Mouse (Mus musculus): ENCODE measurements around the gene Hba-x. TPM values are rescaled to one million over a fixed set of nuclear protein-coding genes. Genes with fewer than 3 reads are reported as not detected.

Gene Hba-x
- polyA plus RNA-seq, 1 experiment from 2014 or later: 61.3 TPM

DNA sequence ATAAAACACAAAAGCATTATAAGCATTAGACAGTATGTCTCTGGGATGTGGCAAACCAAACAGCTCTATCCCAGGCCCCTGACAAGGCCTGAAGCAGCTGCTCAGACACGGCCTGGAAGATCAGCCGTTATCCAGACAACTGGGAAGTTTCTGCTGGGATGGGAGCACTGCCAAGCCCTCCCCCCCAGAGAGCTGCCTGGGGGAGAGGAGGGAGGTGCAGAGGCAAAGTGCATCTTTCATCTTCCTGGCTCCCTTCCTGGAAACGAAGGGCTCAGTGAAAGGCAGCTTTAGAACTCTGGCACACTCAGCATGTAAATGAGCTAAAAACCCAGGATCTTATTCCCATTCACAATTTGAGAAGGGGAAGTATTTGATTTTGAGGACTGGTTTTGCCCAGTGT, 40.6 kb upstream of the Hba-x start:
- H3K4me3 ChIP-seq (ENCODE audit: low read length): no peak overlapping the region
- no peak; the same call in 1 of the 2 replicates for ATAC-seq (replicated peaks; ENCODE audit: extremely low read depth, insufficient read depth, low FRiP score)
- H3K4me2 ChIP-seq (ENCODE audit: low read depth, low read length): no peak overlapping the region
- no peaks in the 10 kb centered on the region for H3K27me3 ChIP-seq (ENCODE audit: control insufficient read depth, insufficient read depth, low read length)
- H3K4me1 ChIP-seq (ENCODE audit: control insufficient read depth, insufficient read depth, low read length): peaks cover 13% of the 10 kb centered on the region
- peaks cover 16% of the 10 kb centered on the region for H3K36me3 ChIP-seq (ENCODE audit: control insufficient read depth, insufficient read depth)
- no peaks in the 10 kb centered on the region for H3K9me3 ChIP-seq (replicated peaks; ENCODE audit: control insufficient read depth, low read length)
- H3K27ac ChIP-seq (ENCODE audit: low read length): peak overlapping the region; percentile 8; the same call in 1 of the 2 replicates
- WGBS: 14% methylated on average over 3 of the region's 3 CpGs
- no peak overlapping the region for H3K9ac ChIP-seq (ENCODE audit: low read length)

DNA sequence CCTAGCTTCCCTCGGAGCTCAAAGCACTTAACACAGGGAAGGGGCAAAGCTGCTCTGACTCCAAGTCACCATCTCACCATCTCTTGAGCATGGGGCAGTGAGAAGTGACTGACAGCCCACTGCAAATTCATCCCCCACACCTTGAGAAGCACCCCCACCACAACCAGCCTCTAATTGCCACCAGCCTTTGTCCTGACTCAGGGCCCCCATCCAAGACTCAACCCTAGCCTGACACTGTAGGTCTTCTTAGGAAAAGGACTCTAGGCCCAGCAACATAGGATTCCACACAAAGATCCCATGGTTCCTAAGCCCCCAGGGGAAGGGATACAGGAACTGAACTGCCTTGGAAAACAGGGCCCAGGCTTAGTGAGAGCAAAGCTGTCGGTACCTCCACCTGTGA, 40.1 kb upstream of the Hba-x start:
- no peak overlapping the region for H3K9ac ChIP-seq (ENCODE audit: low read length)
- peaks cover 16% of the 10 kb centered on the region for H3K36me3 ChIP-seq (ENCODE audit: control insufficient read depth, insufficient read depth)
- H3K4me3 ChIP-seq (ENCODE audit: low read length): no peak overlapping the region
- peaks cover 13% of the 10 kb centered on the region for H3K4me1 ChIP-seq (ENCODE audit: control insufficient read depth, insufficient read depth, low read length)
- no peak for ATAC-seq (replicated peaks; ENCODE audit: extremely low read depth, insufficient read depth, low FRiP score)
- H3K9me3 ChIP-seq (replicated peaks; ENCODE audit: control insufficient read depth, low read length): no peaks in the 10 kb centered on the region
- no peak overlapping the region for H3K4me2 ChIP-seq (ENCODE audit: low read depth, low read length)
- no peak overlapping the region for H3K27ac ChIP-seq (ENCODE audit: low read length)
- H3K27me3 ChIP-seq (ENCODE audit: control insufficient read depth, insufficient read depth, low read length): no peaks in the 10 kb centered on the region
- 56% methylated on average over 2 of the region's 2 CpGs for WGBS

DNA sequence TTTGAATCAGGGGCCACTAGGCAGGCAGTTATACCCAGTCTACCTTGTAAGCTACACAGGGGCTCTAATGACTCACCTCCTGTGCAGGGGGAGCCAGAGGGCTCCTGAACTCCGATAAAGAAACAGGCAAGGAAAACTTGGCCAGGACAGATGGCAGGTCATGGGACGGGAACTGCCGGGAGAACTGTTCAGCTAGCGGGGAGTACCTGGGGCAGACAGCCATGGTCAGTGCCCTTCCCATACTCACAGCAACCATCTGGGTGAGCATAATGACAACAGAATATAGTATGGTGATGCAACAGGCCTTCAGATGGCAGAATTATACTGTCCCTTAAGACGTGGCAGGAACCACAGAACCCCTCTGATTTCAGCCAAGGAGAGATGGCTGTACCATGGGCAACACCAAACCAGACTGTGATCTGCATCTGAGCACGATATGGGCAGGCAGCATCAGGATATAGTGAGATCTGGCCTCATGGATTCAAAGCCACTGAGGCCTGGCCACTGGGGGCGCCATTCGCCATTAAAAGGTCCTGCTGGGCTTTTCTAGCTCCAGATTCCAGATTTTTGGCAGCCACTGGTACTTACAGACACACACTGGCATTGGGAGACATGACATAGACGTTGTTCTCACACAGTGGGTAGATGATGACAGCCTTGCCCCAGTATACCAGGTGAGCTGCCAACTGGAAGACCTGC, 39.3 kb upstream of the Hba-x start:
- ATAC-seq (replicated peaks; ENCODE audit: extremely low read depth, insufficient read depth, low FRiP score): no peak
- Histone ChIP-seq H3K27ac (ENCODE audit: low read length) (no peak overlapping the region), H3K27me3 (ENCODE audit: control insufficient read depth, insufficient read depth, low read length) (no peaks in the 10 kb centered on the region), H3K4me2 (ENCODE audit: low read depth, low read length) (no peak overlapping the region), H3K4me3 (ENCODE audit: low read length) (no peak overlapping the region), H3K36me3 (ENCODE audit: control insufficient read depth, insufficient read depth) (peaks cover 13% of the 10 kb centered on the region), H3K9ac (ENCODE audit: low read length) (no peak overlapping the region), H3K9me3 (replicated peaks; ENCODE audit: control insufficient read depth, low read length) (no peaks in the 10 kb centered on the region), H3K4me1 (ENCODE audit: control insufficient read depth, insufficient read depth, low read length) (peaks cover 13% of the 10 kb centered on the region)
- WGBS: 61% methylated on average over 9 of the region's 9 CpGs

GRCm38 (mm10) chr11:32237411-32237795, 38.8 kb upstream of the Hba-x start:
- Histone ChIP-seq H3K36me3 (ENCODE audit: control insufficient read depth, insufficient read depth) (peaks cover 9% of the 10 kb centered on the region), H3K4me2 (ENCODE audit: low read depth, low read length) (no peak overlapping the region)
- 89% methylated on average over 3 of the region's 3 CpGs for WGBS

GRCm38 (mm10) chr11:32238093-32238860, 37.9 kb upstream of the Hba-x start:
- Histone ChIP-seq H3K9ac (ENCODE audit: low read length) (no peak overlapping the region), H3K36me3 (ENCODE audit: control insufficient read depth, insufficient read depth) (peaks cover 6% of the 10 kb centered on the region; the same call in 1 of the 2 replicates), H3K9me3 (replicated peaks; ENCODE audit: control insufficient read depth, low read length) (no peaks in the 10 kb centered on the region), H3K4me2 (ENCODE audit: low read depth, low read length) (no peak overlapping the region), H3K27ac (ENCODE audit: low read length) (no peak overlapping the region), H3K4me1 (ENCODE audit: control insufficient read depth, insufficient read depth, low read length) (peaks cover 13% of the 10 kb centered on the region), H3K27me3 (ENCODE audit: control insufficient read depth, insufficient read depth, low read length) (no peaks in the 10 kb centered on the region), H3K4me3 (ENCODE audit: low read length) (no peak overlapping the region)
- WGBS: 61% methylated on average over 5 of the region's 5 CpGs
- no peak for ATAC-seq (replicated peaks; ENCODE audit: extremely low read depth, insufficient read depth, low FRiP score)

More at GRCm38 (mm10) chr11:32237411-32237795, 38.8 kb upstream of the Hba-x start:
- Histone ChIP-seq H3K4me3 (ENCODE audit: low read length) (no peak overlapping the region), H3K27ac (ENCODE audit: low read length) (no peak overlapping the region), H3K4me1 (ENCODE audit: control insufficient read depth, insufficient read depth, low read length) (peaks cover 13% of the 10 kb centered on the region), H3K9me3 (replicated peaks; ENCODE audit: control insufficient read depth, low read length) (no peaks in the 10 kb centered on the region), H3K27me3 (ENCODE audit: control insufficient read depth, insufficient read depth, low read length) (no peaks in the 10 kb centered on the region), H3K9ac (ENCODE audit: low read length) (peak overlapping the region; percentile 13; the same call in 1 of the 2 replicates)
- no peak for ATAC-seq (replicated peaks; ENCODE audit: extremely low read depth, insufficient read depth, low FRiP score)

- H3K4me1 ChIP-seq (ENCODE audit: control insufficient read depth, insufficient read depth, low read length): peaks cover 10% of the 10 kb centered on the region; the same call in 1 of the 2 replicates
- no peak overlapping the region for H3K9ac ChIP-seq (ENCODE audit: low read length)
- H3K27me3 ChIP-seq (ENCODE audit: control insufficient read depth, insufficient read depth, low read length): no peaks in the 10 kb centered on the region
- H3K27ac ChIP-seq (ENCODE audit: low read length): no peak overlapping the region
- 0 out of 2 replicates have a peak, but pooled peaks cover 5% of the 10 kb centered on the region for H3K36me3 ChIP-seq (ENCODE audit: control insufficient read depth, insufficient read depth)
- H3K4me2 ChIP-seq (ENCODE audit: low read depth, low read length): no peak overlapping the region
- no peaks in the 10 kb centered on the region for H3K9me3 ChIP-seq (replicated peaks; ENCODE audit: control insufficient read depth, low read length)
- ATAC-seq (replicated peaks; ENCODE audit: extremely low read depth, insufficient read depth, low FRiP score): no peak
- no peak overlapping the region for H3K4me3 ChIP-seq (ENCODE audit: low read length)
Observed at GRCm38 (mm10) chr11:32241391-32241790, 34.8 kb upstream of the Hba-x start.

- 81% methylated on average over 3 of the region's 3 CpGs for WGBS
- no peak overlapping the region for H3K4me3 ChIP-seq (ENCODE audit: low read length)
- H3K4me1 ChIP-seq (ENCODE audit: control insufficient read depth, insufficient read depth, low read length): peaks cover 8% of the 10 kb centered on the region; the same call in 1 of the 2 replicates
- H3K27me3 ChIP-seq (ENCODE audit: control insufficient read depth, insufficient read depth, low read length): no peaks in the 10 kb centered on the region
- ATAC-seq (replicated peaks; ENCODE audit: extremely low read depth, insufficient read depth, low FRiP score): no peak
- H3K9me3 ChIP-seq (replicated peaks; ENCODE audit: control insufficient read depth, low read length): no peaks in the 10 kb centered on the region
- H3K4me2 ChIP-seq (ENCODE audit: low read depth, low read length): no peak overlapping the region
- H3K9ac ChIP-seq (ENCODE audit: low read length): no peak overlapping the region
- no peak overlapping the region for H3K27ac ChIP-seq (ENCODE audit: low read length)
- H3K36me3 ChIP-seq (ENCODE audit: control insufficient read depth, insufficient read depth): 0 out of 2 replicates have a peak, but pooled peaks cover 5% of the 10 kb centered on the region
Observed at GRCm38 (mm10) chr11:32242209-32242608, 34.0 kb upstream of the Hba-x start.

GRCm38 (mm10) chr11:32243205-32243955, 32.8 kb upstream of the Hba-x start:
- no peak overlapping the region for H3K9ac ChIP-seq (ENCODE audit: low read length)
- H3K4me3 ChIP-seq (ENCODE audit: low read length): no peak overlapping the region
- H3K4me2 ChIP-seq (ENCODE audit: low read depth, low read length): no peak overlapping the region
- no peaks in the 10 kb centered on the region for H3K27me3 ChIP-seq (ENCODE audit: control insufficient read depth, insufficient read depth, low read length)
- 49% methylated on average over 7 of the region's 7 CpGs for WGBS
- no peak; the same call in 1 of the 2 replicates for ATAC-seq (replicated peaks; ENCODE audit: extremely low read depth, insufficient read depth, low FRiP score)
- peak overlapping the region; percentile 15; the same call in 1 of the 2 replicates for H3K27ac ChIP-seq (ENCODE audit: low read length)
- no peaks in the 10 kb centered on the region for H3K9me3 ChIP-seq (replicated peaks; ENCODE audit: control insufficient read depth, low read length)
- peaks cover 8% of the 10 kb centered on the region; the same call in 1 of the 2 replicates for H3K4me1 ChIP-seq (ENCODE audit: control insufficient read depth, insufficient read depth, low read length)
- peaks cover 10% of the 10 kb centered on the region; the same call in 1 of the 2 replicates for H3K36me3 ChIP-seq (ENCODE audit: control insufficient read depth, insufficient read depth)
